Mouse (Mus musculus) forebrain, embryonic 10.5 days (tissue): ENCODE data around the gene Neurl1a. TPM values are rescaled to one million over a fixed set of nuclear protein-coding genes. Genes with fewer than 3 reads are reported as not detected.

ENCODE experiments used
- DNase-seq: peaks from one replicate; pipeline ENCODE4 v3.0.0-alpha.2; 2017; ENCODE audit warnings: low spot score; ENCODE audit errors: extremely low spot score
- H3K27ac ChIP-seq: fragments of 300-500 bp; sonication (generic); 2 replicates; pipeline ENCODE4 v1.5.1; 2016; ENCODE audit warnings: mild to moderate bottlenecking
- H3K27me3 ChIP-seq: fragments of 300-500 bp; sonication (generic); 2 replicates; pipeline ENCODE4 v1.6.1; 2016; ENCODE audit warnings: mild to moderate bottlenecking; ENCODE audit not compliant: poor library complexity, severe bottlenecking
- H3K36me3 ChIP-seq: fragments of 300-500 bp; sonication (generic); replicated peaks from 2 replicates; pipeline ENCODE4 v1.6.1; 2016; ENCODE audit warnings: mild to moderate bottlenecking, moderate library complexity
- H3K4me1 ChIP-seq: fragments of 300-500 bp; sonication (generic); 2 replicates; pipeline ENCODE4 v1.6.1; 2016
- H3K4me3 ChIP-seq: fragments of 300-500 bp; sonication (generic); 2 replicates; pipeline ENCODE4 v1.5.1; 2016; ENCODE audit warnings: mild to moderate bottlenecking, moderate library complexity
- H3K9me3 ChIP-seq: fragments of 300-500 bp; sonication (generic); 2 replicates; pipeline ENCODE4 v1.6.1; 2016; ENCODE audit warnings: mild to moderate bottlenecking, moderate library complexity
- WGBS: fragments of 180-500 bp; shearing (Covaris S2); methylation state at CpG from one replicate; pipeline ENCODE4 v1.1.7; 2016; 5-methylcytosine and 5-hydroxymethylcytosine counted together
- polyA plus RNA-seq: library from polyadenylated mRNA; unstranded; fragments of >200 nt; fragmentation: Nextera tagmentation; extraction: Ambion mirVana; gene quantifications from 2 replicates; pipeline ENCODE4 v1.2.1, GENCODE M21; 2016

The Neurl1a gene
- polyA plus RNA-seq, 1 experiment from 2014 or later, result 4.1 TPM

- Histone ChIP-seq H3K4me3 (no peak overlapping the region), H3K4me1 (0 out of 2 replicates have a peak, but pooled peaks cover 3% of the 10 kb centered on the region), H3K27ac (no peak overlapping the region), H3K27me3 (0 out of 2 replicates have a peak, but pooled peaks cover 5% of the 10 kb centered on the region), H3K9me3 (no peaks in the 10 kb centered on the region), H3K36me3 (no peaks in the 10 kb centered on the region)
- DNase-seq, result no peak
- 91% methylated on average over 8 of the region's 8 CpGs for WGBS
Observed at GRCm38 (mm10) chr19:47222154-47222840, 43.7 kb downstream of the Neurl1a start.

DNA sequence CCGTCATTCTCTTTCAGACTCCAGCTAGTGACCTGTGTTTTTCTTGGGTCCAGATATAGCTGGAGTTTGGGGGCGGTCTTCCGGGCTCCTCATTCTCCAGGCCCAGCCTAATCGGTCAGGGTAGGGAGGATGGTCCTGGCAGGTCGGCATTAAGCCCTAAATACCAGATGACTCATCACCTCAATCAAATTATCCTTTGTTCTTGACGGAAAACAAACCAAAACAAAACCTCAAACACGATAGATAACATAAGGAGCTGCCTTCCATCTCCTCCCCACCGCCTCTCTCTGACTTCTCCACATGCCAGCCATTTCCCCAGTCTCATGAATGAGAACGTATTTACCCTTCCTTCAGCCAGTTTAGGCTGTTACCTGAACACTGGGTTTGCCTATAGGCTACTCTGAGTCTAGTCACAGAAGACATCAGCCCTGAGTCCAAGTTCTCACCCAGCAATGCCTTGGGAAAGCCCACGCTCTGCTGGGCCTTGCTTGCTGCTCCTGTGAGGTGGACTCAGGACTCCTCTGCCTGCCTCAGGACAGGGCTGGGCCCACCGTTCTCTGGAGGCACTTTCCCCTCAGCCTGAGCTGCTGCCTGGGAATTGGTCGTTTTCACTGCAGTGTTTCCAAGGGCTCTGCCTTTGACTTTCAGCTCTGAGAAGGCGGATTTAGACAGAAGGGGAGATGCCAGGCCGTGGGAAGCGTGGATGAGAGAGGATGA is 44.4 kb downstream of the Neurl1a start:
- no peak overlapping the region for H3K27ac ChIP-seq
- no peaks in the 10 kb centered on the region for H3K36me3 ChIP-seq
- H3K27me3 ChIP-seq, result 0 out of 2 replicates have a peak, but pooled peaks cover 2% of the 10 kb centered on the region
- H3K4me3 ChIP-seq, result no peak overlapping the region
- H3K9me3 ChIP-seq, result no peaks in the 10 kb centered on the region
- H3K4me1 ChIP-seq, result 0 out of 2 replicates have a peak, but pooled peaks cover 3% of the 10 kb centered on the region
- 77% methylated on average over 15 of the region's 15 CpGs for WGBS
- no peak for DNase-seq

DNA sequence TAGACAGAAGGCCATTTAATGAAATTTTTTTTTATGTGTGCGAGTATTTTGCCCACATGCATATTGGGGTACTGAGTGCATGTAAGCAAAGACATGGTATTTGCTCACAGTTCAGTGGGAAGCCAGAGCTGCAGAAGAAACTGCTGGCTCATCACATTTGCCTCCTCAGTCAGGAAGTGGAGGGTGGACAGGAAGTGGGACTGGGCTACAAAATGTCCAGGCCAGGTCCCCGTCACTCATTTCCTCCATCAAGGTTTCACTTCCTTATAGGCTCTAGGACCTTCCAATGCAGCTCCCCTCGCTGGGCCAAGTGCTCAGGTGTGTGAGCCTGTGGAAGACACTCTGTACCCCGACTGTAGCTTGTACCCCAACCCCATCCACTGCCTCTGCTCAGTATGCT is 46.1 kb downstream of the Neurl1a start:
- H3K27ac ChIP-seq, result no peak overlapping the region
- WGBS, result 86% methylated on average over 4 of the region's 4 CpGs

DNA sequence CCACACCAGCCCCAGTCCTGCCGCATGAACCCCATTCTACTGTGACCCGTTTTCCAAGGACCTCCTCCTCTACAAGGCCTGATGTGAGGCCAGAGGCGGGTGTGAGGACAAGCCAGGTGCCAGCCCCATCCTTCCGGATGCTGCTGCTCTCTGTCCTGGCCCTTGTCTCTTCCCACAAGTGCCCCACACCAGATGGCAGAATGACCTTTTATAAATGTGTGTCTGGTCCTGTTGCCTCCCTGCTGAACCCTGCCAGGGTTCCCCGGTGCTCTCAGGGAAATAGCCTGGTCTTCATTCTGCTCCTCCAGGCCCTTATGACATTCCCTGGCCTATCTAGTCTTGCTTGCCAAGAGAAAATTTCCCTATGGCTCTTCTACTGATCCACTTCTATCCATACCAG is 47.2 kb downstream of the Neurl1a start:
- no peak for DNase-seq
- no peak overlapping the region for H3K27ac ChIP-seq
- H3K36me3 ChIP-seq, result no peaks in the 10 kb centered on the region
- no peak overlapping the region for H3K4me3 ChIP-seq
- peaks cover 16% of the 10 kb centered on the region for H3K4me1 ChIP-seq
- peaks cover 10% of the 10 kb centered on the region; the same call in 1 of the 2 replicates for H3K27me3 ChIP-seq
- WGBS, result 85% methylated on average over 5 of the region's 5 CpGs
- H3K9me3 ChIP-seq, result no peaks in the 10 kb centered on the region

More for the DNA sequence above, 46.1 kb downstream of the Neurl1a start:
- Histone ChIP-seq H3K4me3 (no peak overlapping the region), H3K9me3 (no peaks in the 10 kb centered on the region), H3K4me1 (peaks cover 16% of the 10 kb centered on the region), H3K36me3 (no peaks in the 10 kb centered on the region), H3K27me3 (peaks cover 6% of the 10 kb centered on the region; the same call in 1 of the 2 replicates)
- DNase-seq, result no peak

GRCm38 (mm10) chr19:47228725-47229252 is 50.2 kb downstream of the Neurl1a start:
- Histone ChIP-seq H3K4me3 (peak overlapping the region; percentile 32), H3K27me3 (peaks cover 10% of the 10 kb centered on the region; the same call in 1 of the 2 replicates), H3K36me3 (no peaks in the 10 kb centered on the region), H3K4me1 (peaks cover 12% of the 10 kb centered on the region), H3K27ac (peak overlapping the region; percentile 64), H3K9me3 (no peaks in the 10 kb centered on the region)
- DNase-seq, result peak; percentile 25
- 7% methylated on average over 17 of the region's 17 CpGs for WGBS

GRCm38 (mm10) chr19:47229461-47229860 is 50.8 kb downstream of the Neurl1a start:
- H3K36me3 ChIP-seq, result no peaks in the 10 kb centered on the region
- 87% methylated on average over 5 of the region's 5 CpGs for WGBS
- DNase-seq, result no peak
- H3K27ac ChIP-seq, result no peak overlapping the region
- H3K4me3 ChIP-seq, result no peak overlapping the region
- no peaks in the 10 kb centered on the region for H3K9me3 ChIP-seq
- peaks cover 10% of the 10 kb centered on the region; the same call in 1 of the 2 replicates for H3K27me3 ChIP-seq
- peaks cover 12% of the 10 kb centered on the region for H3K4me1 ChIP-seq

DNA sequence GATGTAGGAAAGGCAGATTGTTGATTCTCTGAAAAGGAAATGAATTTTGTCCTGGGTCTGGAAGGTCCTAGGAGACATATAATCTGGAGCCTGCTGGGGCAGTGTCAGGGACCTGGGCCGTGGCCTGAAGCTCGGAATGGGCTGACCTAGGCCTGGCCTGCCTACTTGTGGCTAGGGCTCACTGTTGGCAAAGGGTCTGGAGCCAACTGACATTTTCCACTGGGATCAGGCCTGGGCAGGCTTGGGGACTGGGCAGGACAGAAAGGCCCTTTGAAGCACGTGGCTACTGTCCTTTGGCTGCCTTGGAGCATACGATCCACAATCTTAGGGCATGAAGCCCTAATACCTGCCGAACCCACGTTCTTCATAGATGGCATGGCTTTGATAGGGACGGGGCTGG is 51.5 kb downstream of the Neurl1a start:
- 91% methylated on average over 7 of the region's 7 CpGs for WGBS
- no peak overlapping the region for H3K4me3 ChIP-seq

DNA sequence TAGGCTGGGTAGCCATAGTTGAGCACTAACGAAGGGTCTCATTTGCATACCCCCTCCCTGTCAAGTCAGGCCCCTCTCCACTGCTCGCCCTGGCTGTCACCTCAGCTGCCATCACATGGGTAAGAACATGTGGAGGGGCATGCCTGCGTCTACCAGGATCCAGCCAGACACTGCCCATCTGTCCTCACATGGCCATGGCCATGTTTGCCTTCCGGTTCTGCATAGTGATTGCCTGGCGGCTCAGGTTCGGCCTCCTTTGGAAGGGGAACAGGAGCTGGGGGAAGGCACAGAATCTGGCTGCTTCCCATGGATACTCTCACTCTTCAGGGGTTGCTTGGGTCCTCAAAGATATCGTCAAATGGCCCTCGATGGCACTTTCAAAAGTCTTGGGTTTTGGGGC is 52.1 kb downstream of the Neurl1a start:
- H3K4me3 ChIP-seq, result no peak overlapping the region
- no peak overlapping the region for H3K27ac ChIP-seq
- H3K9me3 ChIP-seq, result no peaks in the 10 kb centered on the region
- H3K27me3 ChIP-seq, result peaks cover 10% of the 10 kb centered on the region; the same call in 1 of the 2 replicates
- 90% methylated on average over 8 of the region's 8 CpGs for WGBS
- no peaks in the 10 kb centered on the region for H3K36me3 ChIP-seq
- H3K4me1 ChIP-seq, result peaks cover 12% of the 10 kb centered on the region
- DNase-seq, result no peak

More for the DNA sequence above, 51.5 kb downstream of the Neurl1a start:
- H3K36me3 ChIP-seq, result no peaks in the 10 kb centered on the region
- peaks cover 12% of the 10 kb centered on the region for H3K4me1 ChIP-seq
- H3K27me3 ChIP-seq, result peaks cover 10% of the 10 kb centered on the region; the same call in 1 of the 2 replicates
- H3K9me3 ChIP-seq, result no peaks in the 10 kb centered on the region
- DNase-seq, result no peak
- no peak overlapping the region for H3K27ac ChIP-seq

GRCm38 (mm10) chr19:47231389-47231788 is 52.8 kb downstream of the Neurl1a start:
- no peak for DNase-seq
- Histone ChIP-seq H3K27me3 (peaks cover 10% of the 10 kb centered on the region; the same call in 1 of the 2 replicates), H3K9me3 (no peaks in the 10 kb centered on the region), H3K4me1 (peaks cover 12% of the 10 kb centered on the region), H3K36me3 (no peaks in the 10 kb centered on the region), H3K27ac (no peak overlapping the region), H3K4me3 (no peak overlapping the region)
- WGBS, result 92% methylated on average over 6 of the region's 6 CpGs

DNA sequence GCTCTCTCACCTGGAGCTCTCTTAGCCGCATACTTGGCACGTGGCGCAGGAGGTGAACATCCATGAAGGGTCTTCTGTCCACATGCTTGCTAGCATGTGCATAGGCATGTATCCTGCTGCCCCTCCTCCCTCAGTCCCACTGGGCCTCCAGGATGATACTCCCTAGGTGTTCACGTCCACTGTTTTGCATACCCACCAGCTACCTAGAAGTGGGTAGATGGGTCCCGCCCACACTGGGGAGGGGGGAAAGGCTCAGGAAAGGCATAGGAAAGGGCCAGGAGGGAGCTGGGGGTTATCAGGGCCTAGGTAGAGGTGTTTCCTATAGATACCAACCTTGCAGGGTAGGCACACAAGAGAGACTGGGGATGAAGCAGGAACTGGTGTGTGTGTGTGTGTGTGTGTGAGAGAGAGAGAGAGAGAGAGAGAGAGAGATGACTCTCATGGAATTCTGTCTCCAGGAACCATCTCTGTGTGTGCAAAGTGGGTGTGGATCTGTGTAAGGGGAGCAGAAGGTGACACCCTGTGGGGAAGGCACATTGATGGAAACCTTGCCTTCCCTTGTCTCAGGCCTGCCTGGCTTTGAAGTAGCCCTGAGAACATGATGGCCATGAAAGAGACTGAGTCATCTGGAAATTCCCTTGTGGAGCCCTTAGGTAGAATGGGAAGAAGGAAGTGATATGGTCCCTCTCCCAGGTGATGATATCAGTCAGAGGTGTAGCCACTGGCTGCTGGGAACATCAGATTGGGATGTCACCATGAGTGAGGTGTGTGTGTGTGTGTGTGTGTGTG is 53.7 kb downstream of the Neurl1a start:
- Histone ChIP-seq H3K4me3 (no peak overlapping the region), H3K36me3 (no peaks in the 10 kb centered on the region), H3K27ac (no peak overlapping the region), H3K9me3 (no peaks in the 10 kb centered on the region), H3K4me1 (peaks cover 12% of the 10 kb centered on the region), H3K27me3 (peaks cover 10% of the 10 kb centered on the region; the same call in 1 of the 2 replicates)
- WGBS, result 90% methylated on average over 5 of the region's 5 CpGs
- no peak for DNase-seq

- Histone ChIP-seq H3K9me3 (no peaks in the 10 kb centered on the region), H3K36me3 (no peaks in the 10 kb centered on the region), H3K4me1 (peaks cover 12% of the 10 kb centered on the region), H3K27me3 (peaks cover 10% of the 10 kb centered on the region; the same call in 1 of the 2 replicates), H3K4me3 (no peak overlapping the region), H3K27ac (no peak overlapping the region)
- no peak for DNase-seq
- WGBS, result 93% methylated on average over 3 of the region's 3 CpGs
Observed at GRCm38 (mm10) chr19:47233087-47233486, 54.5 kb downstream of the Neurl1a start.

DNA sequence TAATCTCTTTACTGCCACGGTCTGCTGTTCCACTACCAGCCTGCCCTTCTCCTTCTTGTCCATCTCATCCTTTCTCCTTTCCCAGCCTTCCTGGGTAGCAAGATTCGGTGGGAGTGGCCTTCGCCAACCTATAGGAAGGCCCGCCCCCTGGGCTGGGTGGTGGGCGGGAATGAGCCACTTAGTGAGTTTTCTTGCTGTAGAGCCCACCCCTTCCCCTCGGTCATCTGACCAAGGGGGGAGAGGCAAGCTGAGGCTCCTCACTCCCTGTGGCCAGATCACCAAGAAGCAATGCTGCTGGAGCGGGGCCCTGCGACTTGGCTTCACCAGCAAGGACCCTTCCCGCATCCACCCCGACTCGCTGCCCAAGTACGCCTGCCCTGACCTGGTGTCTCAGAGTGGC is 61.5 kb downstream of the Neurl1a start:
- H3K27me3 ChIP-seq, result peaks cover 5% of the 10 kb centered on the region; the same call in 1 of the 2 replicates
- peak overlapping the region; percentile 50 for H3K4me3 ChIP-seq
- no peaks in the 10 kb centered on the region for H3K9me3 ChIP-seq
- H3K4me1 ChIP-seq, result peaks cover 28% of the 10 kb centered on the region
- peak; percentile 59 for DNase-seq
- H3K27ac ChIP-seq, result peak overlapping the region; percentile 74; the same call in 1 of the 2 replicates
- H3K36me3 ChIP-seq, result no peaks in the 10 kb centered on the region
- 28% methylated on average over 12 of the region's 12 CpGs for WGBS
